Mouse (Mus musculus) hindbrain, postnatal 0 days (tissue): ENCODE results near the gene Adamts9. TPM values are rescaled to one million over a fixed set of nuclear protein-coding genes. Genes with fewer than 3 reads are reported as not detected.

Source experiments
- ATAC-seq: fragments of 200-750 bp; cut with Nextera tagmentation; 2 replicates; pipeline ENCODE4 v1.8.0; 2017; ENCODE audit warnings: mild to moderate bottlenecking, moderate TSS enrichment, moderate library complexity
- DNase-seq: peaks from one replicate; pipeline ENCODE4 v3.0.0-alpha.2; 2015; ENCODE audit warnings: low spot score
- H3K27ac ChIP-seq: fragments of 300-500 bp; sonication (generic); 2 replicates; pipeline ENCODE4 v1.5.1; 2014; ENCODE audit warnings: mild to moderate bottlenecking
- H3K27me3 ChIP-seq: fragments of 300-500 bp; sonication (generic); 2 replicates; pipeline ENCODE4 v1.6.1; 2014; ENCODE audit warnings: low read length, mixed read lengths; ENCODE audit not compliant: insufficient read depth
- H3K36me3 ChIP-seq: fragments of 300-500 bp; sonication (generic); 2 replicates; pipeline ENCODE4 v1.6.1; 2014; ENCODE audit warnings: low read length, mixed read lengths; ENCODE audit not compliant: insufficient read depth
- H3K4me1 ChIP-seq: fragments of 300-500 bp; sonication (generic); 2 replicates; pipeline ENCODE4 v1.6.1; 2014; ENCODE audit warnings: antibody characterized with exemption, low read length, mixed read lengths; ENCODE audit not compliant: insufficient read depth
- H3K4me2 ChIP-seq: fragments of 300-500 bp; sonication (generic); 2 replicates; pipeline ENCODE4 v1.6.1; 2014; ENCODE audit warnings: low read depth, mild to moderate bottlenecking, low read length, moderate library complexity, mixed read lengths
- H3K4me3 ChIP-seq: fragments of 300-500 bp; sonication (generic); 2 replicates; pipeline ENCODE4 v1.5.1; 2014; ENCODE audit warnings: low read length
- H3K9ac ChIP-seq: fragments of 300-500 bp; sonication (generic); replicated peaks from 2 replicates; pipeline ENCODE4 v1.6.1; 2014; ENCODE audit warnings: mild to moderate bottlenecking, low read length, moderate library complexity, mixed read lengths
- H3K9me3 ChIP-seq: fragments of 300-500 bp; sonication (generic); 2 replicates; pipeline ENCODE4 v1.6.1; 2016; ENCODE audit warnings: low read length, mixed read lengths
- CTCF ChIP-seq: IDR thresholded peaks from 2 replicates; pipeline ENCODE4 v1.5.1; 2016; ENCODE audit warnings: antibody characterized with exemption, control low read depth, low read depth
- WGBS: fragments of 180-500 bp; shearing (Covaris S2); extraction: QIAGEN DNeasy Blood & Tissue Kit; methylation state at CpG from one replicate; pipeline ENCODE4 v1.1.7; 2014; 5-methylcytosine and 5-hydroxymethylcytosine counted together
- polyA plus RNA-seq: library from polyadenylated mRNA; unstranded; fragments of >200 nt; fragmentation: Nextera tagmentation; extraction: Ambion mirVana; gene quantifications from 2 replicates; pipeline ENCODE4 v1.2.1, GENCODE M21; 2015
- total RNA-seq: library from RNA; depleted of rRNA; stranded (reverse); fragments of >200 nt; gene quantifications from 2 replicates; pipeline ENCODE4 v1.2.3, GENCODE M21; 2014; rRNA removed

The Adamts9 gene
- total and polyA plus RNA-seq, 2 experiments from 2014 or later = 1.5 to 7.6 TPM

- H3K4me3 ChIP-seq = no peak overlapping the region
- no peak overlapping the region for H3K9ac ChIP-seq
- H3K27ac ChIP-seq = no peak overlapping the region
- no peaks in the 10 kb centered on the region for H3K27me3 ChIP-seq
- no peaks in the 10 kb centered on the region for H3K9me3 ChIP-seq
- no peaks in the 10 kb centered on the region for H3K36me3 ChIP-seq
- no peak for TF ChIP-seq CTCF
- ATAC-seq (no peak), DNase-seq (no peak)
- H3K4me1 ChIP-seq = no peaks in the 10 kb centered on the region; the same call in 1 of the 2 replicates
- no peak overlapping the region for H3K4me2 ChIP-seq
- 84% methylated on average over 5 of the region's 5 CpGs for WGBS
Observed at GRCm38 (mm10) chr6:92726121-92726520, 217.2 kb downstream of the Adamts9 start.

DNA sequence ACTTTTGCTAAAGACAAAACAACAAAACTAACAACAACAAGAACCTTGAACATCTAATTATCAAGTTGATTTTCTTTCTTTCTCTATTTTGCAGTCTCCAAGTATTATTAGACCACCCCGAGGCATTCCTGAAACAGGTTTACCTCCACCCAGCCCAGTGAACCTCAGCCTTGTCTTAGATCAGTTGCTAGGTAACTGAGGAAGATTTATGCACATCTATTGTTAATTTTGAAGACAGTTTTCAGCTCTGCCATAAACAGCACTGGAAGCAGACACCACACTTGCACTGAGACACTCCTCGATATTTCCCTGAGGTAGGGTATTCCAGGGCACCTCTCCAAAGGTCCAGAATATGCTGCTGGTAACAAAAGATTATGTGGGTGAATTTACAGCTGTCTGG is 218.9 kb downstream of the Adamts9 start:
- no peaks in the 10 kb centered on the region for H3K27me3 ChIP-seq
- H3K4me2 ChIP-seq = no peak overlapping the region
- H3K36me3 ChIP-seq = no peaks in the 10 kb centered on the region
- DNase-seq = peak; percentile 41
- H3K4me3 ChIP-seq = no peak overlapping the region
- no peak overlapping the region for H3K9ac ChIP-seq
- 29% methylated on average over 2 of the region's 2 CpGs for WGBS
- no peaks in the 10 kb centered on the region for H3K9me3 ChIP-seq
- ATAC-seq = no peak
- no peaks in the 10 kb centered on the region; the same call in 1 of the 2 replicates for H3K4me1 ChIP-seq
- no peak for TF ChIP-seq CTCF
- H3K27ac ChIP-seq = no peak overlapping the region

Other genes starting within 250 kb of the Adamts9 start
- gene Prickle2, start 237.3 kb downstream of the Adamts9 start, total RNA-seq = 37.7 and 38.7 TPM in 2 replicates
- 11.3 and 11.6 TPM in 2 replicates for gene Prickle2, start 237.3 kb downstream of the Adamts9 start, polyA plus RNA-seq
- 0.65 and 0.68 TPM in 2 replicates for gene A730049H05Rik, start 127.0 kb downstream of the Adamts9 start, total RNA-seq
- gene A730049H05Rik, start 127.0 kb downstream of the Adamts9 start, polyA plus RNA-seq = 1.2 and 1.7 TPM in 2 replicates
- gene Gm15737, start 74.1 kb downstream of the Adamts9 start, total RNA-seq = not detected in 2 replicates
- not detected in 2 replicates for gene Gm15737, start 74.1 kb downstream of the Adamts9 start, polyA plus RNA-seq